Mouse (Mus musculus) bone marrow macrophage, adult 2 months (primary cell): Measurements from ENCODE around the gene Arf3.

Experiments used
- CTCF ChIP-seq: IDR thresholded peaks from 2 replicates; pipeline ENCODE4 v1.5.1; 2012; ENCODE audit warnings: low read depth, mild to moderate bottlenecking, low read length, moderate library complexity
- POLR2A ChIP-seq: IDR thresholded peaks from 2 replicates; pipeline ENCODE4 v1.6.1; 2012; ENCODE audit warnings: mild to moderate bottlenecking, low read depth, low read length, borderline replicate concordance

DNA sequence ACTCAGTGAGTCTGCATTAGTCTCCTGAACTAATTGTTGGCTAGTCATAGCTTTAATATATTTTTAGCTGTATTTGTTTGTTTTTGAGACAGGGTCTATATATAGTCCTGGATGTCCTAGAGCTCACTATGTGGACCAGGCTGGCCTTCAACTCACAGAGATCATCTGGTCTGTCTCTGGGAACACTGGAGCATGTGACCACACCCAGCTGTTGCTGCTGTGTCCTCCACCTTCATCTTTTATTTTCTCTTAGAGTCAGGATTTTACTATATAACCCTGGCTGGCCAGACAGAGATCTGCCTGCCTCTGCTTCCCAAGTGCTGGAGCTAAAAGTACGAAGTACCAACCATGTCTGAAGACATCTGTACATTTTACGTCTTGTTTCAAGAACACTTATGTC lies 13.9 kb downstream of the Arf3 start:
- TF ChIP-seq POLR2A: no peak
- TF ChIP-seq CTCF: no peak
